Mouse (Mus musculus) C2C12 (cell line): ENCODE data around the gene Kdm1a.

ENCODE experiments used
- CEBPB ChIP-seq: IDR thresholded peaks from one replicate; pipeline ENCODE4 v1.6.1; 2011; ENCODE audit warnings: low read depth, mild to moderate bottlenecking, control low read depth, moderate library complexity
- CTCF ChIP-seq: IDR thresholded peaks from one replicate; pipeline ENCODE4 v1.5.1; 2011; ENCODE audit not compliant: control insufficient read depth, insufficient read depth, insufficient read length
- FOSL1 ChIP-seq: IDR thresholded peaks from one replicate; pipeline ENCODE4 v1.8.0; 2011; ENCODE audit warnings: mild to moderate bottlenecking, low read length; ENCODE audit not compliant: poor library complexity, insufficient read depth, severe bottlenecking
- MAX ChIP-seq: IDR thresholded peaks from one replicate; pipeline ENCODE4 v1.6.1; 2011; ENCODE audit warnings: mild to moderate bottlenecking, control low read depth
- MYOD1 ChIP-seq: IDR thresholded peaks from one replicate; pipeline ENCODE4 v1.6.1; 2011; ENCODE audit warnings: low read depth; ENCODE audit not compliant: control insufficient read depth, insufficient read length
- MYOG ChIP-seq: IDR thresholded peaks from one replicate; pipeline ENCODE4 v1.6.1; 2011; ENCODE audit not compliant: control insufficient read depth, insufficient read length; ENCODE audit errors: extremely low read depth
- USF1 ChIP-seq: IDR thresholded peaks from one replicate; pipeline ENCODE4 v1.6.1; 2011; ENCODE audit warnings: low read depth, mild to moderate bottlenecking, control low read depth, moderate library complexity

DNA sequence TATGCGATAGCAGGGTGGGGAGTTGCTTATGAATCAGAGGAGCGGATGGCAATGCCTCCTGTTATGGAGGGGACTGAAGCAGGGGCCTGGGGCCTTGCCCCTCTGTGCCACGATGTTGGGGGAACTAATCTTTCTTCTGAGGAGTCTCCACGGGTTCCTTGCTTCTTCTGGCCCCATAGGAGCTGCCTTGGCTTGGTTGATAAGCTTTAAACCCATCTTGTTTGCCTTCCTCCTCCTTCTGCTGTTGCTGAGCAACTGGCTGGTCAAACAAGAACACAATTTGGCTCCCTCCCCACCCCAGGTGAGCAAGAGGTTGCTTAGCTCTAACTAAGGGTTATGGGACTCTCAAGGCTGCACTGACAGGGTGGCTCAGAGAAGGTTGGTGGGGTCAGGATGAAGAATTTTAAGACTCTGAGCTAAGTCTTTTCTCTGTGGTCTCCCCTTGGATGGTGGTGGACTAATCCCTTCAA lies 7.9 kb upstream of the Kdm1a start, which contains the start of gene Tex46:
- no peak for TF ChIP-seq CTCF
- no peak for TF ChIP-seq MAX
- no peak for TF ChIP-seq CEBPB
- no peak for TF ChIP-seq USF1
- no peak for TF ChIP-seq FOSL1
- TF ChIP-seq MYOD1 = no peak
- no peak for TF ChIP-seq MYOG
